Mouse (Mus musculus) frontal cortex, postnatal 10 days (tissue): ENCODE data around the gene Slc9a7.
A peak's percentile ranks its signal among the peaks of the same experiment; 100 is the strongest.

ENCODE experiments used
- DNase-seq, 2 experiments: peaks; one replicate each; pipeline ENCODE4 v3.0.0; 2022; ENCODE audit warnings: low spot score in 2 of 2, mixed read lengths in 1 of 2

Gene Slc9a7

GRCm38 (mm10) chrX:20291282-20292039 lies at the start of gene Slc9a7:
Gene Slc9a7, minus strand, starts transcription at chrX:20291807.
- DNase-seq = peak; percentile 34 to 66

- DNase-seq = peak in 1 of 2 experiments; percentile 39
Measured at GRCm38 (mm10) chrX:20335722-20336121, 44.1 kb upstream of the Slc9a7 start.

GRCm38 (mm10) chrX:20332756-20333155 lies 41.1 kb upstream of the Slc9a7 start:
- DNase-seq = no peak

GRCm38 (mm10) chrX:20307215-20307614 lies 15.6 kb upstream of the Slc9a7 start:
- no peak for DNase-seq

GRCm38 (mm10) chrX:20305941-20306340 lies 14.3 kb upstream of the Slc9a7 start:
- DNase-seq = no peak

- DNase-seq = no peak
Measured at GRCm38 (mm10) chrX:20303280-20303679, 11.7 kb upstream of the Slc9a7 start.

- DNase-seq = no peak
Measured at GRCm38 (mm10) chrX:20292040-20292417, 422 bp upstream of the Slc9a7 start.

GRCm38 (mm10) chrX:20290715-20291114 lies 892 bp downstream of the Slc9a7 start:
- no peak for DNase-seq

- DNase-seq = no peak
Measured at GRCm38 (mm10) chrX:20288674-20289073, 2.9 kb downstream of the Slc9a7 start.

- DNase-seq = no peak
Measured at GRCm38 (mm10) chrX:20286254-20286653, 5.4 kb downstream of the Slc9a7 start.

- DNase-seq = no peak
Measured at GRCm38 (mm10) chrX:20279424-20279823, 12.2 kb downstream of the Slc9a7 start.

- DNase-seq = no peak
Measured at GRCm38 (mm10) chrX:20273854-20274253, 17.8 kb downstream of the Slc9a7 start.

- no peak for DNase-seq
Measured at GRCm38 (mm10) chrX:20271980-20272379, 19.6 kb downstream of the Slc9a7 start.

GRCm38 (mm10) chrX:20269980-20270379 lies 21.6 kb downstream of the Slc9a7 start:
- DNase-seq = no peak

- no peak for DNase-seq
Measured at GRCm38 (mm10) chrX:20264370-20264769, 27.2 kb downstream of the Slc9a7 start.

GRCm38 (mm10) chrX:20228102-20228501 lies 63.5 kb downstream of the Slc9a7 start:
- no peak for DNase-seq

- DNase-seq = no peak
Measured at GRCm38 (mm10) chrX:20221486-20221885, 70.1 kb downstream of the Slc9a7 start.

GRCm38 (mm10) chrX:20185616-20186015 lies 106.0 kb downstream of the Slc9a7 start:
- no peak for DNase-seq

- no peak for DNase-seq
Measured at GRCm38 (mm10) chrX:20176792-20177191, 114.8 kb downstream of the Slc9a7 start.

GRCm38 (mm10) chrX:20168430-20168829 lies 123.2 kb downstream of the Slc9a7 start:
- DNase-seq = no peak

GRCm38 (mm10) chrX:20164984-20165383 lies 126.6 kb downstream of the Slc9a7 start:
- DNase-seq = no peak

- DNase-seq = peak in 1 of 2 experiments; percentile 13
Measured at GRCm38 (mm10) chrX:20162322-20162711, 129.3 kb downstream of the Slc9a7 start.

- no peak for DNase-seq
Measured at GRCm38 (mm10) chrX:20161687-20162321, 129.8 kb downstream of the Slc9a7 start.
